Mouse (Mus musculus): ENCODE data around the gene Gm10840. TPM values are rescaled to one million over a fixed set of nuclear protein-coding genes. Genes with fewer than 3 reads are reported as not detected.
"Not testable (repeated sequence)": the region's sequence is repeated elsewhere in the genome, so short reads cannot be mapped to it uniquely, and the experiment has no call there.

Gm10840 gene
- not detected for polyA plus RNA-seq (2021)

DNA sequence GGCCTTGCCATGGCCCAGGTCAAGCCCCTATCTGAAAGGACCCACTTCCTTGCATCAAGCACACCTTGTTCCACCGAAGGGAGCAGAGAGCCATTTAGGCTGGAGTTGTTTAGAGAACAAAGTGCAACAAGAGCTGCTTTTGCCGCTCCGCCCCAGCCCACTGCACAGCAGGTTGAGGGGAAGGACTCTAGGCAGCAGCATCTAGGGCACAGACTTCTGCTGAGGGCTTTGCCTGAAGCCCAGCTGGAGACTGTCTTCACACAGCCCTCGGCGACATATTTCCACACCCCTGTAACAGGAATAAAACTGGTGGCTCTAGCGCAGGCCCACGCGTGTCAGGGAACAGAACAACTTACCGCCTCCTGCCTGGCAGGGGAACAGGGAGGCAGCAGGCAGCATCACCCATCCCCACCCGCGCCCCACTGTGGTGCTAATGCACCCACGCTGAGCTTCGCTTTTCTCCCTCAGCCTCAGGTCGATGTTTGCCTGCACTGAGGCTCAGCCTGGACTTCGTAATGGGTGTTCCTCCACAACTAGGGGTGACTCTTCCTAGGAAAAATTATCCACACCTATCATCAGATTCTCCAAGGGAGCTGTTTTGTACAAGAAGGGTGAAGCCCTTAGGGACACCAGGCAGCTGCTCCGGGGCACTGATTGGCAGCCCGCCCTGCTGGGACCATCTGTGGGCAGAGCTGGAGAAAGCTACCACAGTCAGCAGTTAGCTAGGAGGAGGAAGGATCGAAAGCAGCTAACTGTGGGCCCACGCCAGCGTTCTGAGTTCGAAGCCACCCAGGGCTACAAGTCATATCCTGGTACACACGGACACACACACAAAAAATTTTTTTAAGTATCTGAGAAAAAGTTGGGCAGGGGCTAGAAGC, at the start of gene Gm10840, which contains the start of gene Limd2:
TSS of gene Gm10840 (plus strand) at position 10 of the 881 bp plus-strand sequence.
TSS of gene Limd2 (minus strand) at position 20 of the 881 bp plus-strand sequence.
- ChIA-PET CTCF (interaction anchor here (0.5 to 2.0 kb wide), 5 partner anchors 9 to 77 kb away, joined by 3 to 6 read pairs (median 3); partner anchors contain the start of gene Map3k3), POLR2A (interaction anchor here (0.8 to 1.0 kb wide), 2 partner anchors 33 to 56 kb away, joined by 3 read pairs; no protein-coding TSS in a partner anchor)
- ATAC-seq (no peak), DNase-seq (ENCODE audit: low read depth, low spot score) (no peak)
- no peak for TF ChIP-seq CTCF (IDR thresholded peaks at IDR 0.05)
- in situ Hi-C loops (cut with MboI; ENCODE audit: low pct_unique_long_range_greater_than_20kb): no loop called here
- H3K27me3 ChIP-seq: no peaks in the 10 kb centered on the region

DNA sequence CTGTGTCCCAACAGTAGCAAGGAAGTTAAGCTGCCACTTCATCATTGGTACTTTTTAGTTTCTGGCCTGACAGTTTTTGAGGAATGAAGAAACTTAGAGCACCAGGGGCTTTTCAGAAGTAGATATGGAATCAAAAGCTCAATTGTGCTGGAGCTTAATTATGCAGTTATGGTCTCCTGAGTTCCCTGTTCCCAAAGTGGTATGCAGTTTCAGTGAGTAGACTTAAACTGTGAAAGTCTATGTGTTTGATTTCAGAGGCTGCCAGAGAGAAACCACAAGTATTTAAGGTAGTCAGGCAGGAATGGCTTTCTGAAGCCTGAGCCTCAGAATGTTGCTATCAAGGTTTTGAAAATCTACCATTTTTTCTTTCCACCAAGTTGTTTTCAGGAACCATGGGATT, 49.0 kb upstream of the Gm10840 start:
- ATAC-seq (peak; percentile 96), DNase-seq (ENCODE audit: low read depth, low spot score) (no peak)
- no peak for TF ChIP-seq CTCF (IDR thresholded peaks at IDR 0.05)
- H3K27me3 ChIP-seq: no peaks in the 10 kb centered on the region
- in situ Hi-C loops (cut with MboI; ENCODE audit: low pct_unique_long_range_greater_than_20kb): no loop called here
- POLR2A ChIA-PET: no interaction called here
- CTCF ChIA-PET: interaction anchor here (1.2 to 1.6 kb wide), 3 partner anchors 9 to 26 kb away, joined by 3 to 6 read pairs (median 4); no protein-coding TSS in a partner anchor

DNA sequence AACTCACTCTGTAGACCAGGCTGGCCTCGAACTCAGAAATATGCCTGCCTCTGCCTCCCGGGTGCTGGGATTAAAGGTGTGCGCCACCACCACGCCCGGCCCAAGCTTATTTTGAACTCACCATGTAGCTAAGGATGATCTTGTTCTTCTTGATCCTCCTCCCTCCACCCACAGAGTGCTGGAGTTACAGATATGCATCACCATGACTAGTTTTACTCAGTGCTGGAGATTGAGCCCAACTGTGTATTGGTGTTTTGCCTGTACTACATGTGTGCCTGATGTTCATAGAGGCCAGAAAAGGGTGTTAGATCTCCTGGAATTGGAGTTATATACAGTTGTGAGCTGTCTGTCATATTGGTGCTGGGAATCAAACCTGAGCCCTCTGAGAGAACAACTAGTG, 38.4 kb upstream of the Gm10840 start:
- ChIA-PET CTCF (interaction anchor here (0.9 kb wide), 1 partner anchor 24 kb away, joined by 4 read pairs; no protein-coding TSS in a partner anchor), POLR2A (interaction anchor here (1.1 kb wide), 1 partner anchor 26 kb away, joined by 3 read pairs; no protein-coding TSS in a partner anchor)
- DNase-seq (ENCODE audit: low read depth, low spot score) (no peak), ATAC-seq (no peak)
- no peaks in the 10 kb centered on the region for H3K27me3 ChIP-seq
- no peak for TF ChIP-seq CTCF (IDR thresholded peaks at IDR 0.05)
- in situ Hi-C loops (cut with MboI; ENCODE audit: low pct_unique_long_range_greater_than_20kb): no loop called here

DNA sequence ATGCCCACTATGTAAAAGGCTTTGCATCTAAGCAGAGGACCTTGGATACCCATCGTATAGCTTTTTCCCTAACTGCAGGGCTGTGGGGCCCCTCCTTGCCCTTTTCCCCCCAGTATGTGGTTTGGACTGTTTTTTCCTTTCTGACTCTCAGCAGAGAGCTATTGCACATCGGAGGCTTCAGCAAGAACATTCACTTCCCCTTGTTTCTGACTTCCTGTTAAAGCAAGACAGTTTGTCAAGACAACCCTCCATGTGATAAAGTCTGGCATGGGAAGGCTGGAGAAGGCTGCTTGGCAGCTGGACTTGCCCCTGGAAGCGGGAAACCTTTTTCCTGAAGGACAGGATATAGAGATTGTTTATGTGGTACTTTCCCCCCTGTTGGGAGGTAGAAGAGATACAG, 37.9 kb upstream of the Gm10840 start:
- DNase-seq (ENCODE audit: low read depth, low spot score) (no peak), ATAC-seq (no peak)
- in situ Hi-C loops (cut with MboI; ENCODE audit: low pct_unique_long_range_greater_than_20kb): no loop called here
- TF ChIP-seq CTCF (IDR thresholded peaks at IDR 0.05): no peak
- no peaks in the 10 kb centered on the region for H3K27me3 ChIP-seq
- POLR2A ChIA-PET: interaction anchor here (0.7 to 1.1 kb wide), 2 partner anchors 26 to 625 kb away, joined by 3 to 5 read pairs; no protein-coding TSS in a partner anchor
- CTCF ChIA-PET: interaction anchor here (0.9 to 1.9 kb wide), 2 partner anchors 9 to 24 kb away, joined by 4 to 6 read pairs; no protein-coding TSS in a partner anchor

DNA sequence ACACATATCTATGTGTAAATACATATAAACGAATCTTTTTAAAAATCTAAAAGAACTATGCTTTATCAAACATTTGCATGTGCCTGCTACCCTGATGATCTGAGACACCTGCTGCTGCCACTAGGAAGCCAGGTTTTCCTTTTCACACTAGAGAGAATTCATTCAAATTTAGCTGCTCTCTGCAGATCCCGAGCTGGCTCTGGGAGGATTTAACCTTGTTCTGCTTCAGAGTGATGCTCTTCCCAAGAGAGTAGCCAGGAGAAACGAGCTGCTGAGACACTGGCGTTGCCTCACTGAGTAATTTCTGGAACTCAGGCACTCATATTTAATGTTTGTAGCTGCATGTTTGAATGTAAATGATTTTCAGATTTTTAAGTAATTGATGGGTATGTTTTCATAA, 35.9 kb upstream of the Gm10840 start:
- no peaks in the 10 kb centered on the region for H3K27me3 ChIP-seq
- ATAC-seq (no peak), DNase-seq (ENCODE audit: low read depth, low spot score) (no peak)
- in situ Hi-C loops (cut with MboI; ENCODE audit: low pct_unique_long_range_greater_than_20kb): no loop called here
- no peak for TF ChIP-seq CTCF (IDR thresholded peaks at IDR 0.05)
- ChIA-PET POLR2A (no interaction called here), CTCF (interaction anchor here (0.9 to 2.4 kb wide), 2 partner anchors 9 to 11 kb away, joined by 3 to 9 read pairs; no protein-coding TSS in a partner anchor)

DNA sequence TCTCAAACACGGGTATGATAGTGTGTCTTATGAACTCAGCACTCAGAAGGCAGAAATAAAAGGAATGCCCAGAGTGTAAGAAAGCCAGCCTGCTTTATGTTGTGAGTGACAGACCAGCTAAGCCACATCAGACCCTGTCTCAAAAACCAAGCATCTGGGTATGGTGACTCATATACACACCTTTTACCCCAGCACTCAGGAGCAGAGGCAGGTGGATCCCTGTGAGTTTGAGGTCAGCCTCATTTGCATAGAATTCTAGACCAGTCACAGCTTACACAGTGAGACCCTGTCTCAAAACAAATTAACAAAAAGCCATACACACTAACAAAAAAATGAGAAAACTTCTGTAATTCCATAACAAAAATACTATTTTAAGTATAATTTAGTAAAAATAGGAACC, 34.8 kb upstream of the Gm10840 start:
- in situ Hi-C loops (cut with MboI; ENCODE audit: low pct_unique_long_range_greater_than_20kb): no loop called here
- CTCF ChIA-PET: interaction anchor here (1.8 to 2.4 kb wide), 2 partner anchors 8 to 13 kb away, joined by 6 to 9 read pairs; no protein-coding TSS in a partner anchor
- TF ChIP-seq CTCF (IDR thresholded peaks at IDR 0.05): no peak
- POLR2A ChIA-PET: no interaction called here
- ATAC-seq (no peak), DNase-seq (ENCODE audit: low read depth, low spot score) (no peak)
- H3K27me3 ChIP-seq: no peaks in the 10 kb centered on the region

DNA sequence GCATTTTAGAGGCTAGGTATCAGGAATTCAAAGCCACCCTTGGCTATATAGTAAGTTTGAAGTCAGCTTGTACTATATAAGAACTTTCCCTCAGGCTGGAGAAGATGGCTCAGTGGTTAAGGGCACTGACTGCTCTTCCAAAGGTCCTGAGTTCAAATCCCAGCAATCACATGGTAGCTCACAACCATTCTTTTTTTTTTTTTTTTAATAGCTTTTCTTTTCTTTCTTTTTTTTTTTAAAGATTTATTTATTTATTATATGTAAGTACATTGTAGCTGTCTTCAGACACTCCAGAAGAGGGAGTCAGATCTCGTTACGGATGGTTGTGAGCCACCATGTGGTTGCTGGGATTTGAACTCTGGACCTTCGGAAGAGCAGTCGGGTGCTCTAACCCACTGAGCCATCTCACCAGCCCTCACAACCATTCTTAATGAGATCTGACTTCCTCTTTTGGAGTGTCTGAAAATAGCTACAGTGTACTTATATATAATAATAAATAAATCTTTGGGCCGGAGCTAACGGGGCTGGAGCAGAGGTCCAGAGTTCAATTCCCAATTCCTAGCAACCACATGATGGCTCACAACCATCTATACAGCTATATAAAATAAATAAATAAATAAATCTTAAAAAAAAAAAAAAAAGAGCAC, 33.8 kb upstream of the Gm10840 start:
- in situ Hi-C loops (cut with MboI; ENCODE audit: low pct_unique_long_range_greater_than_20kb); DNase-seq (ENCODE audit: low read depth, low spot score); H3K27me3 ChIP-seq; ATAC-seq: not testable (repeated sequence)
- ChIA-PET POLR2A (interaction anchor here (0.6 to 0.7 kb wide), 2 partner anchors 860 to 975 kb away, joined by 3 read pairs; no protein-coding TSS in a partner anchor), CTCF (interaction anchor here (1.8 to 2.4 kb wide), 2 partner anchors 7 to 14 kb away, joined by 6 to 9 read pairs; no protein-coding TSS in a partner anchor)

DNA sequence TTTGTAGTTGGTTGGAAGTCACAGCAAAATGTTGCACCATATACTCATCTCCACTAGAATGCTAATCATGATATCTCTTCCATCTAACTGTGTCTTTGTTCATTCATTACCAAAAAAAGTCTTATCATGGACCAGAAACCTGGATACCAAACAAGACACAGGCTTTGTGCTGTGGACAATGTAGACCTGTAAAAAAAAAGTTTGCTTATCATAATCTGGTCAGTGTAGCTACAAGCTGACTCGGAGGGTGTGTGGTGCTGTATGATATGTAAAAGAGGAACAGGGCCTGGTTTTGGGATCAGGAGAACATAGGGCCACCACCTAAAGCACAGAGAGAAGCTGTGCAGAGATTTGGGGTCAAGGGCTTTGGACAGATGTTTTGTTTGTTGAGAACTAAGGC, 31.2 kb upstream of the Gm10840 start:
- no peaks in the 10 kb centered on the region for H3K27me3 ChIP-seq
- ChIA-PET POLR2A (no interaction called here), CTCF (interaction anchor here (1.6 kb wide), 1 partner anchor 41 kb away, joined by 4 read pairs; no protein-coding TSS in a partner anchor)
- ATAC-seq: no peak
- TF ChIP-seq CTCF (IDR thresholded peaks at IDR 0.05): no peak
- in situ Hi-C loops (cut with MboI; ENCODE audit: low pct_unique_long_range_greater_than_20kb): no loop called here
- no peak for DNase-seq (ENCODE audit: low read depth, low spot score)

DNA sequence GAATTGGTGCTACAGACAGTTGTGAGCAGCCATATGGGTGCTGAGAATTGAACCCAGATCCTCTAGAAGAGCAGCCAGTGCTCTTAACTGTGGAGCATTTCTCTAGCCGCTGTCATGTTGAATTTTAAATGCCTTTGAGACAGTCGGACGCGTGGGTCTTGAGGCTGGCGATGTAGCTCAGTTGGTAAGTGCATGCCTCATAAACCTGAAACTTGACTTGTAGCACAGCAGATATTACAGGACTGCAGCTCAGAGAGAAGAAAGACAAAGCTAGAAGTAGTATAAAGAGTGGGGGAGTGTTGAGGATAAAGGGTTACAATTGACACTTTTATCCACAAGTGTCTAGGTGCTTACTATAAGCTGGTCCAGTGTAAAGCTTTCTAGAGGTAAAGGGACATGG, 28.1 kb upstream of the Gm10840 start:
- TF ChIP-seq CTCF (IDR thresholded peaks at IDR 0.05): no peak
- in situ Hi-C loops (cut with MboI; ENCODE audit: low pct_unique_long_range_greater_than_20kb): no loop called here
- ChIA-PET POLR2A (no interaction called here), CTCF (interaction anchor here (1.2 to 1.6 kb wide), 2 partner anchors 17 to 22 kb away, joined by 3 to 4 read pairs; no protein-coding TSS in a partner anchor)
- ATAC-seq (no peak), DNase-seq (ENCODE audit: low read depth, low spot score) (no peak)
- no peaks in the 10 kb centered on the region for H3K27me3 ChIP-seq

All from Patski (cell line).